Mouse (Mus musculus): ENCODE results near the gene Cuedc1.

Cuedc1 gene

DNA sequence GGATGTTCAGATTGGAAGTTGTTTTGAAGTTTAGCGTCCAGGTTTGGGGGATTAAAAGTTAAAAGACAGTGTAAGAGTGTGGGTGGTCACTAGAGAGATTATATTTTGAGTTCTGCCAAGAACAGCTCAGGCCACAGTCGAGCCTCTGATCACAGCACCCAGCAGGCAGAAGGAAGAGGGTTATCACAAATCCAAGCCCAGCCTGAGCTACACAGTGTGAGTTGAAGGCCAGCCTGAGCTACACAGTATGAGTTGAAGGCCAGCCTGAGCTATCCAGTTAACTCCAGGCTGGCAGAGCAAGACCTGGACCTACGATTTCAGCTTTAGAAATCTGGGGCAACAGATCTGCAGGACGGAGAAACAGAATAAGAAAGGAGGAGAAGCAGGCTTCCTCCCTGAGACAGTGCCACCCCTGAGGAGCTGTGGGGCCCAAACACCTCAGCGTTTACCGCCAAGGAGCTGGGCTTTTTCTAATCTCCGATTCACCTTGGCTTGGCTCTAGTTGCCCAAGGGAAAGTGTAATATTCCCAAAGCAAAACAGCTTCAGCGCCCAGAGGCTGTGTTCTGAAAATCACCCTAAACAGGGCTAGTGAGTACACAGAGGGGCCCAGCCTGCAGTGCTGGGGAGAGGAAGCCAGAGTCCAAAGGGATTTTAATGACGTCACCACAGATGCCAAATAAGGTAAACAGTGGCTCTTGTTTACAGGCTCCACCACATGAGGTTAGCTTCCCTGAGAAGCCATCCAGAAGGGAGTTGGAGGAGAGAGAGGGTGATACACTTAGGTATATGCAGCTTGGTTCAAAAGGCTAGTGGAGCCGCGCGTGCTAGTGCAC lies 143.8 kb downstream of the Cuedc1 start:
- DNase-seq (ENCODE audit: low read depth), result no peak

Measured in naive thymus-derived CD4-positive, alpha-beta T cell, adult 2 months (primary cell).